Mouse (Mus musculus): ENCODE results near the gene Dnmt3c. TPM values are rescaled to one million over a fixed set of nuclear protein-coding genes. Genes with fewer than 3 reads are reported as not detected.

The Dnmt3c gene
- total and polyA plus RNA-seq, 3 experiments, result 0.04 TPM; not detected in 2

DNA sequence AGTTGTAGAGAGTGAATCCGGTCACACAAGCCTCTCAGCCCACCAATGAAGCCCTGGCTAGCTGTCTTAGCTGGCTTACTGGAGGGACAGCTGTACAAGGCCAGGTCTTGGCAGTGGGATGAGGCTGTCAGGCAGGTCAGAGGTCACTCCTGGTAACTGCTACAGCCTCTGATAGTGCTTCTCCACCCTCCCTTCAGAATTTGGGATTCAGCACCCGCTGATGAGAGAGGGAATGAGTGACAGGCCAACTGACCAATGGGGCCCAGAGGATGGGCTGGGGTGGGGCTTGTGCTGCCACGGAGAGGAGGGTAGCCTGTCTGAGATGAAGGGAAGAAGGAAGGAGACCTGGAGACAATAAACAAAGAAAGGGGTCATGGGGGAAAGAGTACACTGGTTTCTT lies 35.8 kb upstream of the Dnmt3c start:
- Histone ChIP-seq H3K27ac (ENCODE audit: insufficient read depth, low read depth) (no peak overlapping the region), H3K4me1 (ENCODE audit: control insufficient read depth in 1 of 2, insufficient read depth in 2 of 2) (no peaks in the 10 kb centered on the region), H3K9ac (ENCODE audit: insufficient read depth, low read depth) (no peak overlapping the region), H3K79me2 (replicated peaks; ENCODE audit: control insufficient read depth, extremely low read depth, insufficient read depth, poor library complexity, severe bottlenecking) (no peaks in the 10 kb centered on the region), H3K36me3 (replicated peaks in 1 of 2; ENCODE audit: control insufficient read depth in 1 of 2, insufficient read depth in 1 of 2, low read length in 1 of 2) (peaks cover 8 to 37% of the 10 kb centered on the region in 2 experiments), H3K9me3 (replicated peaks; ENCODE audit: low read length) (no peaks in the 10 kb centered on the region), H3K4me2 (ENCODE audit: insufficient read depth, low read depth, poor library complexity, severe bottlenecking) (no peak overlapping the region), H3K4me3 (replicated peaks in 1 of 3; ENCODE audit: low read depth in 2 of 3, low read length in 2 of 3, poor library complexity in 1 of 3) (no peak overlapping the region), H3K27me3 (replicated peaks) (no peaks in the 10 kb centered on the region)
- DNase-seq (ENCODE audit: extremely low read depth), result no peak
- dilution Hi-C loops (cut with MboI; ENCODE audit: extremely low pct_ligation_motif_present, extremely low pct_unique_long_range_greater_than_20kb, low sequenced_read_pairs) (no loop called here), in situ Hi-C loops (cut with MboI; ENCODE audit: low pct_ligation_motif_present, low pct_unique_long_range_greater_than_20kb, low sequenced_read_pairs) (no loop called here)
- TF ChIP-seq TBP (conservative IDR thresholded peaks at IDR 0.05; ENCODE audit: low read depth, low read length) (no peak), PAX5 (IDR thresholded peaks at IDR 0.05; ENCODE audit: low read length) (no peak), POLR2A (IDR thresholded peaks at IDR 0.05; ENCODE audit: low read depth, low read length) (no peak), JUND (conservative IDR thresholded peaks at IDR 0.05; ENCODE audit: low read depth, low read length) (no peak)

- no peaks in the 10 kb centered on the region for H3K27me3 ChIP-seq (replicated peaks)
- dilution Hi-C loops (cut with MboI; ENCODE audit: extremely low pct_ligation_motif_present, extremely low pct_unique_long_range_greater_than_20kb, low sequenced_read_pairs) (no loop called here), in situ Hi-C loops (cut with MboI; ENCODE audit: low pct_ligation_motif_present, low pct_unique_long_range_greater_than_20kb, low sequenced_read_pairs) (no loop called here)
- no peaks in the 10 kb centered on the region for H3K4me1 ChIP-seq (ENCODE audit: control insufficient read depth in 1 of 2, insufficient read depth in 2 of 2)
- H3K4me3 ChIP-seq (replicated peaks in 1 of 3; ENCODE audit: low read depth in 2 of 3, low read length in 2 of 3, poor library complexity in 1 of 3), result no peak overlapping the region
- DNase-seq (ENCODE audit: extremely low read depth), result no peak
- no peak overlapping the region for H3K4me2 ChIP-seq (ENCODE audit: insufficient read depth, low read depth, poor library complexity, severe bottlenecking)
- TF ChIP-seq TCF12 (IDR thresholded peaks at IDR 0.05; ENCODE audit: low read depth, low read length), result no peak
- TF ChIP-seq SMC3 (IDR thresholded peaks at IDR 0.05; ENCODE audit: low read depth, low read length), result no peak
- TF ChIP-seq BHLHE40 (IDR thresholded peaks at IDR 0.05; ENCODE audit: low read depth, low read length), result no peak
- no peak for TF ChIP-seq SIN3A (IDR thresholded peaks at IDR 0.05; ENCODE audit: low read length)
- TF ChIP-seq ZC3H11A (IDR thresholded peaks at IDR 0.05; ENCODE audit: low read depth, low read length), result no peak
- no peak overlapping the region for H3K27ac ChIP-seq (ENCODE audit: insufficient read depth, low read depth)
- no peaks in the 10 kb centered on the region for H3K79me2 ChIP-seq (replicated peaks; ENCODE audit: control insufficient read depth, extremely low read depth, insufficient read depth, poor library complexity, severe bottlenecking)
- H3K9ac ChIP-seq (ENCODE audit: insufficient read depth, low read depth), result no peak overlapping the region
- peaks cover 11 to 62% of the 10 kb centered on the region in 2 experiments for H3K36me3 ChIP-seq (replicated peaks in 1 of 2; ENCODE audit: control insufficient read depth in 1 of 2, insufficient read depth in 1 of 2, low read length in 1 of 2)
- H3K9me3 ChIP-seq (replicated peaks; ENCODE audit: low read length), result no peaks in the 10 kb centered on the region
Measured at GRCm38 (mm10) chr2:153665401-153665800, 31.1 kb upstream of the Dnmt3c start.

DNA sequence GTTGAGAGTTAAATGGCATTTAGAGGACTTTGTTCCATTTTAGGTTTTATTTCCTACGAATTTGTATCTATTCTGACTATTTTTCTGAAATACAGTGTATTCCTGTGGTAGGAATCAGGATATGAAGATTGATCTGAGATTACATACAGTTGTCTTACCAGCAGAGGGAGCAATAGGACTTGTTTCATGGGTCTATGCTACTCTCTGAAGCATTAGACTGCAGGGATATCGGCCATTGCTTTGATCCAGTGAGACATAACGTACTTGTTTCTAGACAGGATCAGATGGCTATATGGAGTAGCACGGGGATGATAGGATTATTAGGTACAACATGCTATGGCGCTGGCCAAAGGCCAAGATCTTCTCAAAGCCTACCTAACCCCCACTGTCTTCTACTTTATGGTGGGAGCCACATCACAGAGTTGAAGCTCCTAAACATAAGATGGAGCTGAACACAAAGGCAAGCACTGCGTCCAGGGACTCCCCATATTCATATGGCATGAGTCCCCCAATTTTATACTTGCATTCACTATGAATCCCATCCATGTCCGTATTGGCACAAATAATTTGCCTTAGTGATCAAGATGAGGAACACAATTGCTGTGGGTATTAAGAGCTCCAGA lies 27.6 kb upstream of the Dnmt3c start:
- H3K36me3 ChIP-seq (replicated peaks in 1 of 2; ENCODE audit: control insufficient read depth in 1 of 2, insufficient read depth in 1 of 2, low read length in 1 of 2), result peaks cover 3 to 52% of the 10 kb centered on the region in 2 experiments
- H3K79me2 ChIP-seq (replicated peaks; ENCODE audit: control insufficient read depth, extremely low read depth, insufficient read depth, poor library complexity, severe bottlenecking), result no peaks in the 10 kb centered on the region
- no peak overlapping the region for H3K4me2 ChIP-seq (ENCODE audit: insufficient read depth, low read depth, poor library complexity, severe bottlenecking)
- dilution Hi-C loops (cut with MboI; ENCODE audit: extremely low pct_ligation_motif_present, extremely low pct_unique_long_range_greater_than_20kb, low sequenced_read_pairs) (no loop called here), in situ Hi-C loops (cut with MboI; ENCODE audit: low pct_ligation_motif_present, low pct_unique_long_range_greater_than_20kb, low sequenced_read_pairs) (no loop called here)
- H3K27me3 ChIP-seq (replicated peaks), result no peaks in the 10 kb centered on the region
- no peaks in the 10 kb centered on the region for H3K4me1 ChIP-seq (ENCODE audit: control insufficient read depth in 1 of 2, insufficient read depth in 2 of 2)
- no peak overlapping the region for H3K9ac ChIP-seq (ENCODE audit: insufficient read depth, low read depth)
- H3K9me3 ChIP-seq (replicated peaks; ENCODE audit: low read length), result no peaks in the 10 kb centered on the region
- no peak overlapping the region for H3K4me3 ChIP-seq (replicated peaks in 1 of 3; ENCODE audit: low read depth in 2 of 3, low read length in 2 of 3, poor library complexity in 1 of 3)
- DNase-seq (ENCODE audit: extremely low read depth), result peak; percentile 66
- H3K27ac ChIP-seq (ENCODE audit: insufficient read depth, low read depth), result no peak overlapping the region
- TF ChIP-seq MAZ (IDR thresholded peaks at IDR 0.05; ENCODE audit: low read depth, low read length) (no peak), ZKSCAN1 (IDR thresholded peaks at IDR 0.05; ENCODE audit: borderline replicate concordance, low read depth, low read length) (no peak), CHD1 (IDR thresholded peaks at IDR 0.05; ENCODE audit: low read depth, low read length) (no peak), SIN3A (IDR thresholded peaks at IDR 0.05; ENCODE audit: low read length) (no peak), PAX5 (IDR thresholded peaks at IDR 0.05; ENCODE audit: low read length) (no peak), CHD2 (IDR thresholded peaks at IDR 0.05; ENCODE audit: low read length) (no peak), BHLHE40 (IDR thresholded peaks at IDR 0.05; ENCODE audit: low read depth, low read length) (no peak), POLR2A (IDR thresholded peaks at IDR 0.05; ENCODE audit: low read depth, low read length) (no peak), ZNF384 (IDR thresholded peaks at IDR 0.05; ENCODE audit: low read depth, low read length) (no peak), ZC3H11A (IDR thresholded peaks at IDR 0.05; ENCODE audit: low read depth, low read length) (no peak), SMC3 (IDR thresholded peaks at IDR 0.05; ENCODE audit: low read depth, low read length) (peak; percentile 58), KAT2A (IDR thresholded peaks at IDR 0.05; ENCODE audit: insufficient replicate concordance, low read length) (no peak), POLR2AphosphoS2 (IDR thresholded peaks at IDR 0.05; ENCODE audit: low read depth, low read length) (no peak), MYC (IDR thresholded peaks at IDR 0.05; ENCODE audit: low read depth, low read length) (no peak), NELFE (IDR thresholded peaks at IDR 0.05; ENCODE audit: low read depth, low read length) (0 out of 2 replicates have a peak, but pooled peaks have one; percentile 33), NRF1 (IDR thresholded peaks at IDR 0.05; ENCODE audit: low read depth, low read length) (no peak), ETS1 (conservative IDR thresholded peaks at IDR 0.05; ENCODE audit: low read depth, low read length) (no peak), RCOR1 (conservative IDR thresholded peaks at IDR 0.05; ENCODE audit: low read depth, low read length) (no peak), CTCF (conservative IDR thresholded peaks at IDR 0.05 in 1 of 2, IDR thresholded peaks at IDR 0.05 in 1 of 2; ENCODE audit: low read depth in 2 of 2, low read length in 2 of 2) (peak; percentile 24 to 82; a peak in 3 of 4 replicates), MAFK (IDR thresholded peaks at IDR 0.05; ENCODE audit: insufficient replicate concordance, low read length) (no peak), E2F4 (IDR thresholded peaks at IDR 0.05; ENCODE audit: insufficient replicate concordance, low read depth, low read length) (no peak), RAD21 (IDR thresholded peaks at IDR 0.05; ENCODE audit: low read depth, low read length) (peak; percentile 78), TCF12 (IDR thresholded peaks at IDR 0.05; ENCODE audit: low read depth, low read length) (no peak)

All from CH12.LX (cell line).